Mouse (Mus musculus) ovary, postnatal 36 days (tissue): Measurements from ENCODE around the gene Krt7.

ENCODE experiments used
- DNase-seq: peaks from one replicate; pipeline ENCODE4 v3.0.0; 2022; ENCODE audit warnings: low spot score, mixed read lengths

Krt7 gene

GRCm38 (mm10) chr15:101410775-101411174 is at the start of gene Krt7:
Gene Krt7 (plus strand): TSS chr15:101411043.
- no peak for DNase-seq

GRCm38 (mm10) chr15:101362393-101363010 is 48.3 kb upstream of the Krt7 start:
- no peak for DNase-seq

GRCm38 (mm10) chr15:101363933-101364332 is 46.9 kb upstream of the Krt7 start:
- no peak for DNase-seq

GRCm38 (mm10) chr15:101364425-101364824 is 46.4 kb upstream of the Krt7 start:
- no peak for DNase-seq

- DNase-seq: peak; percentile 65
Measured at GRCm38 (mm10) chr15:101364891-101365671, 45.8 kb upstream of the Krt7 start.

GRCm38 (mm10) chr15:101365721-101366120 is 45.1 kb upstream of the Krt7 start:
- DNase-seq: no peak

GRCm38 (mm10) chr15:101366482-101366881 is 44.4 kb upstream of the Krt7 start:
- no peak for DNase-seq

GRCm38 (mm10) chr15:101366926-101367325 is 43.9 kb upstream of the Krt7 start:
- DNase-seq: no peak

GRCm38 (mm10) chr15:101367497-101367896 is 43.3 kb upstream of the Krt7 start:
- no peak for DNase-seq

- DNase-seq: no peak
Measured at GRCm38 (mm10) chr15:101368015-101368414, 42.8 kb upstream of the Krt7 start.

- DNase-seq: no peak
Measured at GRCm38 (mm10) chr15:101368502-101369381, 42.1 kb upstream of the Krt7 start.

GRCm38 (mm10) chr15:101369382-101370100 is 41.3 kb upstream of the Krt7 start:
- DNase-seq: no peak

GRCm38 (mm10) chr15:101370101-101370911 is 40.5 kb upstream of the Krt7 start, which contains the start of gene Krt80:
Gene Krt80 (minus strand): TSS chr15:101370162.
- DNase-seq: peak; percentile 71

- no peak for DNase-seq
Measured at GRCm38 (mm10) chr15:101371141-101371985, 39.5 kb upstream of the Krt7 start.

GRCm38 (mm10) chr15:101372131-101372977 is 38.5 kb upstream of the Krt7 start:
- no peak for DNase-seq

GRCm38 (mm10) chr15:101373286-101373898 is 37.5 kb upstream of the Krt7 start:
- DNase-seq: no peak

GRCm38 (mm10) chr15:101374879-101375278 is 36.0 kb upstream of the Krt7 start:
- peak; percentile 49 for DNase-seq

- DNase-seq: no peak
Measured at GRCm38 (mm10) chr15:101375956-101376775, 34.7 kb upstream of the Krt7 start.
